Mouse (Mus musculus): ENCODE measurements at regions not wholly inside any gene's neighbourhood (a gene's known extent, or its start where the extent isn't known, plus 50 kb on each side); places are given as distances from the start of the nearest gene placed in this dataset.
A peak's percentile ranks its signal among the peaks of the same experiment; 100 is the strongest.

GRCm38 (mm10) chr5:111578977-111579727, 154.6 kb upstream of the Gm26897 start:
- Histone ChIP-seq H3K27ac (replicated peaks) (peak overlapping the region; percentile 95), H3K9ac (replicated peaks) (no peak overlapping the region), H3K27me3 (peaks cover 12% of the 10 kb centered on the region; the same call in 1 of the 2 replicates), H3K36me3 (no peaks in the 10 kb centered on the region), H3K4me1 (peaks cover 81% of the 10 kb centered on the region), H3K4me3 (no peak overlapping the region), H3K4me2 (replicated peaks) (peak overlapping the region; percentile 12; the same call in 1 of the 2 replicates), H3K9me3 (no peaks in the 10 kb centered on the region)
- 6% methylated on average over 12 of the region's 12 CpGs for WGBS
- peak; percentile 31; the same call in 1 of the 2 replicates for ATAC-seq (ENCODE audit: low FRiP score, low read depth)

DNA sequence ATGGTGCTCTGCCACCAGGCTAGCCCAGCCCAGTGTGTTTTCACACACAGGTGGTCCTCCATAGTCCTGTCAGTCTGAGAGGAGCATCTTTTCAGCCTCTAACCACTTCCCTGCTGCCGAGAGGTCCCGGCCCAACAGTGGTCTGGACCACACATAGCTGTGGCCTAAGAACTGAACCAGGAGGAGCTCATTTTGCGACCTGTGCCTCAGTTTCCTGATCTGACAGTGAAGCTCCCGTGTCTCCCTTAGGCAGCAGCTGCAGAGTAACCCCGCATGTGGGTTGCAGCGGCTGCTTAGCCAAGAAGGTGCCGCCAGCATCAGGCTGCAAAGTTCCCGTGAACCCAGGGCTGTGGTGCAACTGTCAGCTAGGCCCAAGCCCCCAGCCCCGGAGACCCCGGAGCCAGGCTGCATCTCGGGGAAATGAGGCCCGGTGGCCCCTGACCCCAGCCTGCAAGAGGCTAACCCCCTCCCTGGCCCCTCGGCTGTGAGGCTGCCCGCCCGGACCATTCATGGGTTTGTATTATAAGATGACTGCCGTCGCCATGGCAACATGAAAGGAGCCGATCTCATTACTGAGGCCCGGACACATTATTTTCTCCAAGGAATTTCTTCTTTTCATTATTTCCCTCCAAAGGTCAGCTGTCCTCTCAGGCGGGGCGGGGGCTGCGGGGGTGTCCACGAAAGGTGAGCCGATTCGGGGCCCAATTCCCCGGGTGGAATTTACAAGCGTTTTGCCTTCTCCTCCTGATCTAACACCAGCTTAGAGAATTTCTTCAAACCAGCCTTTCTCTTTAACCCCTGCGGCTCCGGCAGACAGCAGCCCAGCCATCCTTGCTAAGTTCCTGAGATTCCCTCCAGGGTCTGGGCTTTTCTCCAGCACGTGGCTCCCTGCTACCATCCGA, 152.6 kb upstream of the Gm26897 start:
- Histone ChIP-seq H3K27ac (replicated peaks) (peak overlapping the region; percentile 95), H3K4me1 (peaks cover 76% of the 10 kb centered on the region), H3K4me3 (peak overlapping the region; percentile 30), H3K9me3 (no peaks in the 10 kb centered on the region), H3K4me2 (replicated peaks) (peak overlapping the region; percentile 51), H3K27me3 (peaks cover 10% of the 10 kb centered on the region; the same call in 1 of the 2 replicates), H3K9ac (replicated peaks) (peak overlapping the region; percentile 32; the same call in 1 of the 2 replicates), H3K36me3 (no peaks in the 10 kb centered on the region)
- ATAC-seq (ENCODE audit: low FRiP score, low read depth), result peak; percentile 78
- WGBS, result 1% methylated on average over 31 of the region's 31 CpGs

GRCm38 (mm10) chr5:111582004-111582403, 151.7 kb upstream of the Gm26897 start:
- ATAC-seq (ENCODE audit: low FRiP score, low read depth), result no peak
- WGBS, result 18% methylated on average over 9 of the region's 9 CpGs
- Histone ChIP-seq H3K4me2 (replicated peaks) (peak overlapping the region; percentile 51), H3K36me3 (no peaks in the 10 kb centered on the region), H3K9me3 (no peaks in the 10 kb centered on the region), H3K4me1 (peaks cover 74% of the 10 kb centered on the region), H3K27me3 (peaks cover 10% of the 10 kb centered on the region; the same call in 1 of the 2 replicates), H3K9ac (replicated peaks) (peak overlapping the region; percentile 32; the same call in 1 of the 2 replicates), H3K27ac (replicated peaks) (peak overlapping the region; percentile 95), H3K4me3 (peak overlapping the region; percentile 30)

DNA sequence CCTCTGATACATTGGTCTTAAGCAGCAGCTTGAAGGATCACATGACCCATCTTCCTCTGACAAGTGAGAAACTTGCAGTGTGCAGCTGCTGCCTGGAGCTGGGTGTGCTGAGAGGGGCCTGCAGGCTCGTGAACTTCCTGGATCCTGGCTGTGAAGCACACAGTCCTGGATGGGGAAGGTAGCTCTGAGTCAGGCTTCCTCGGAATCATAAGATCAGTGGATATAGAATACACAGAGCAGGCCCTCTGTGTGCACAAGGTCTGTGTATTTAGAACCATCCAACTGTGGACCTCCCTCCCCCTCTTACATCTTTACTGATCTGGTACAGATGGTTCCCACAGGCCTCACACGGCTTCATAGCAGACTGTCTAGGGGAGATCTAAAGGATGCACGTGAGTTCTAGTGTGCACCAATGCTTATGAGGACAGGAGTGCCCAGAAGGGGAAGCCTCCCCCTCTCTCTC, 143.1 kb upstream of the Gm26897 start:
- Histone ChIP-seq H3K9me3 (no peaks in the 10 kb centered on the region), H3K4me2 (replicated peaks) (no peak overlapping the region), H3K27me3 (peaks cover 6% of the 10 kb centered on the region; the same call in 1 of the 2 replicates), H3K4me3 (no peak overlapping the region), H3K36me3 (no peaks in the 10 kb centered on the region), H3K4me1 (peaks cover 47% of the 10 kb centered on the region), H3K27ac (replicated peaks) (peak overlapping the region; percentile 81), H3K9ac (replicated peaks) (peak overlapping the region; percentile 46; the same call in 1 of the 2 replicates)
- 9% methylated on average over 4 of the region's 4 CpGs for WGBS
- ATAC-seq (ENCODE audit: low FRiP score, low read depth), result peak; percentile 45

- Histone ChIP-seq H3K9ac (replicated peaks) (no peak overlapping the region), H3K27me3 (peaks cover 6% of the 10 kb centered on the region; the same call in 1 of the 2 replicates), H3K4me2 (replicated peaks) (no peak overlapping the region), H3K9me3 (no peaks in the 10 kb centered on the region), H3K27ac (replicated peaks) (no peak overlapping the region), H3K4me1 (peaks cover 56% of the 10 kb centered on the region), H3K36me3 (no peaks in the 10 kb centered on the region), H3K4me3 (no peak overlapping the region)
- 72% methylated on average over 4 of the region's 4 CpGs for whole genome bisulfite sequencing
- no peak for ATAC-seq (ENCODE audit: low FRiP score, low read depth)
Measured at GRCm38 (mm10) chr5:111592807-111593206, 140.9 kb upstream of the Gm26897 start.

- no peak overlapping the region for H3K9ac ChIP-seq (replicated peaks)
- H3K36me3 ChIP-seq, result no peaks in the 10 kb centered on the region
- peak overlapping the region; percentile 95 for H3K27ac ChIP-seq (replicated peaks)
- H3K4me3 ChIP-seq, result no peak overlapping the region
- H3K27me3 ChIP-seq, result peaks cover 6% of the 10 kb centered on the region; the same call in 1 of the 2 replicates
- no peaks in the 10 kb centered on the region for H3K9me3 ChIP-seq
- no peak for ATAC-seq (ENCODE audit: low FRiP score, low read depth)
- WGBS, result 86% methylated on average over 5 of the region's 5 CpGs
- H3K4me1 ChIP-seq, result peaks cover 69% of the 10 kb centered on the region
- H3K4me2 ChIP-seq (replicated peaks), result no peak overlapping the region
Measured at GRCm38 (mm10) chr5:111594111-111594510, 139.6 kb upstream of the Gm26897 start.

- H3K4me1 ChIP-seq, result peaks cover 72% of the 10 kb centered on the region
- peak overlapping the region; percentile 10; the same call in 1 of the 2 replicates for H3K4me2 ChIP-seq (replicated peaks)
- no peak overlapping the region; the same call in 1 of the 2 replicates for H3K9ac ChIP-seq (replicated peaks)
- no peak overlapping the region for H3K4me3 ChIP-seq
- no peaks in the 10 kb centered on the region for H3K9me3 ChIP-seq
- H3K27ac ChIP-seq (replicated peaks), result peak overlapping the region; percentile 95
- 15% methylated on average over 12 of the region's 12 CpGs for WGBS
- no peaks in the 10 kb centered on the region for H3K36me3 ChIP-seq
- ATAC-seq (ENCODE audit: low FRiP score, low read depth), result peak; percentile 95
- peaks cover 6% of the 10 kb centered on the region; the same call in 1 of the 2 replicates for H3K27me3 ChIP-seq
Measured at GRCm38 (mm10) chr5:111595438-111595837, 138.3 kb upstream of the Gm26897 start.

GRCm38 (mm10) chr5:111597733-111598132, 136.0 kb upstream of the Gm26897 start:
- Histone ChIP-seq H3K9ac (replicated peaks) (no peak overlapping the region), H3K9me3 (no peaks in the 10 kb centered on the region), H3K4me1 (peaks cover 78% of the 10 kb centered on the region), H3K27me3 (peaks cover 6% of the 10 kb centered on the region), H3K36me3 (no peaks in the 10 kb centered on the region), H3K27ac (replicated peaks) (peak overlapping the region; percentile 81), H3K4me3 (no peak overlapping the region), H3K4me2 (replicated peaks) (no peak overlapping the region)
- no peak for ATAC-seq (ENCODE audit: low FRiP score, low read depth)
- WGBS, result 17% methylated on average over 2 of the region's 2 CpGs

DNA sequence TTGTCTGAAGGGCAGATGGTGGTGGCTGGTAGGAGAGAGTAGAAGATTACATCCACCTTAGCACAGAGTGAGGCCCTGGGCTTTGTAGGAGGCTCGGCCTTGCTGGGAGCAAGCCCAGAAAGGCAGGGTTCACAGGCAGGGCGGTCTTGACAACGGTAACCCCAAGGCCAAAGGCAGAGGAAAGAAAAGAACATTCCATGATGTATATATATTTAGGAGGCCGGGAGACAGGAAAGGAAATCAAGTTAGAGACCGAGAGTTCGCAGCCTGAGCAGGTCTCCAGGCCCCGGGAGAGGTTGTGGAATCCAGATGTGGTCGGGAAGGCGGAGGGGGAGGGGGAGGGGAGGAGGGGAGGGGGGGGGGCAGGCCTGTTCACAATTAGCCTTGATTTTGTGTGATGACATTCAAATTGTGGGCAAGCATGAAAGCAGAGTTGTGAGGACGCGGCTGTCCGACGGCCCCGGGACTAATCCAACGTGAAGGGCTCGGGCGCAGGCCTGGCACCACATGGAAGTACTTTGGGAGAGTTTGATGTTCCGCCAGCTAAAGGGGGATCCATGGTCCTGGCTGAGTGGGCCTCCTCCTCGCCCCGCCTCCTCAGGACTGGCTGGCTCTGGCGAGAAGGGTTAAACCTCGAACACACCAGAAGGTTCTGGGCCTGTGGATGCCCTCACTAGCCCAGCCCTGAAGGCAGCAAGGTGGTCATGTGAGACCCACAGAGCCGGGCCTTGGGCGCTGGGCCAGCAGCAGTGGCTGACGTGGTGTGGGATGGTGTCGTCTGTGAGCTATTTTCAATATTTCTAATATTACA, 131.8 kb upstream of the Gm26897 start:
- H3K4me2 ChIP-seq (replicated peaks), result no peak overlapping the region
- no peaks in the 10 kb centered on the region for H3K36me3 ChIP-seq
- 58% methylated on average over 22 of the region's 26 CpGs for WGBS
- H3K4me1 ChIP-seq, result peaks cover 48% of the 10 kb centered on the region
- H3K27me3 ChIP-seq, result no peaks in the 10 kb centered on the region; the same call in 1 of the 2 replicates
- no peak overlapping the region for H3K4me3 ChIP-seq
- H3K9ac ChIP-seq (replicated peaks), result no peak overlapping the region
- 0 out of 2 replicates have a peak, but pooled peaks have one; percentile 49 for ATAC-seq (ENCODE audit: low FRiP score, low read depth)
- H3K9me3 ChIP-seq, result no peaks in the 10 kb centered on the region
- H3K27ac ChIP-seq (replicated peaks), result peak overlapping the region; percentile 7; the same call in 1 of the 2 replicates

GRCm38 (mm10) chr5:111613687-111614086, 120.0 kb upstream of the Gm26897 start:
- no peak overlapping the region for H3K4me2 ChIP-seq (replicated peaks)
- H3K9ac ChIP-seq (replicated peaks), result no peak overlapping the region
- no peaks in the 10 kb centered on the region for H3K9me3 ChIP-seq
- no peaks in the 10 kb centered on the region for H3K27me3 ChIP-seq
- no peak for ATAC-seq (ENCODE audit: low FRiP score, low read depth)
- no peak overlapping the region for H3K27ac ChIP-seq (replicated peaks)
- no peak overlapping the region for H3K4me3 ChIP-seq
- H3K4me1 ChIP-seq, result no peaks in the 10 kb centered on the region
- no peaks in the 10 kb centered on the region for H3K36me3 ChIP-seq
- 50% methylated on average over 1 of the region's 1 CpGs for WGBS

- H3K27ac ChIP-seq (replicated peaks), result no peak overlapping the region
- no peaks in the 10 kb centered on the region for H3K36me3 ChIP-seq
- ATAC-seq (ENCODE audit: low FRiP score, low read depth), result no peak
- H3K9me3 ChIP-seq, result no peaks in the 10 kb centered on the region
- 38% methylated on average over 8 of the region's 9 CpGs for WGBS
- peaks cover 23% of the 10 kb centered on the region for H3K27me3 ChIP-seq
- H3K4me3 ChIP-seq, result no peak overlapping the region
- H3K9ac ChIP-seq (replicated peaks), result no peak overlapping the region
- H3K4me2 ChIP-seq (replicated peaks), result no peak overlapping the region
- H3K4me1 ChIP-seq, result peaks cover 21% of the 10 kb centered on the region; the same call in 1 of the 2 replicates
Measured at GRCm38 (mm10) chr5:111619974-111620373, 113.8 kb upstream of the Gm26897 start.
